Mouse (Mus musculus): ENCODE results near the gene Gm17577.
"Not testable (repeated sequence)": the region's sequence is repeated elsewhere in the genome, so short reads cannot be mapped to it uniquely, and the experiment has no call there.

Gene Gm17577

DNA sequence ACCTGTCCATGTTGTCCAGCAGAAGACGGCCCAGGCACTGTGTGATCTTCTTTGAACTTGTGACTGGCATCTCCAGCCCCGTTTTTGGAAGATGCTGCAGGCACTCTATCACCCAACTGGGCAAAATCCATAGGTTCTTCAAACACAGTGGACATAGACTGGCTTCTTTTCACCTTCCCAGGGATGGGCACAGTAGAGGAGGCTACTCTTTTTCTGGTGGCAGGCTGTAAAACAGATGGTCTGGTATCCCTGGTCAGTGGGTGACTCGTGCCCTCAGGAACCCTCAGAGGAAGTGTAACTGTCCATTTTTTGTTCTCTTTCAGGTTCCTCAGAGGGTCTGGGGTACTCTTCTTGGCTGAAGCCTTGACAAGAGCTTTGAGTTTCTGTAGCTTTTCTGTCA is at the start of gene Gm17577:
Gene Gm17577, minus strand, starts transcription at position 101 of the 400 bp plus-strand sequence.
- DNase-seq (ENCODE audit: low spot score in 2 of 2), result not testable (repeated sequence)

DNA sequence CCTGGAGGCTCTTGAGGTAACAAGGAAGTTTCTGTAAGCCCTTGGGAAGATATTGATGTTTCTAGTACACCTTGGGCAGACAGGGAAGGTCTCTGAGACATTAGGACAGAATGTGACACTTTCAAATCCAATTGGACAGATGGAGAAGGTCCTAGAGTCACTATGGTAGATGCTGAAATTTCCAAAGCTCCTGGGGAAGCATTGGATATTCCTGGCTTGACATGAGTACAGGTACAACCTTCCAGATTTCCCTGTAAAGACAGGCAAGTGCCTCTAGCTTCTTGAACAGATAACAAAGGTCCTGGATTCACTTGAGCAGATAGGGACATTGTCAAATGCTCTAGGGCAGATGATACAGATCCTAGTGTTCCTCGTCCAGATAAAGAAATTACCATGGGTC is 24.3 kb downstream of the Gm17577 start, which contains the start of gene Srsx:
Gene Srsx, minus strand, starts transcription at position 101 of the 400 bp plus-strand sequence.
- not testable (repeated sequence) for DNase-seq (ENCODE audit: low spot score in 2 of 2)

Measured in thymus, postnatal 10 days (tissue).